Mouse (Mus musculus) adipocyte (in vitro differentiated cells): ENCODE results near the gene AC129217.1.

Experiments
- DNase-seq: peaks from one replicate; pipeline ENCODE4 v3.0.0-alpha.2; 2016; ENCODE audit warnings: low spot score

Gene AC129217.1

DNA sequence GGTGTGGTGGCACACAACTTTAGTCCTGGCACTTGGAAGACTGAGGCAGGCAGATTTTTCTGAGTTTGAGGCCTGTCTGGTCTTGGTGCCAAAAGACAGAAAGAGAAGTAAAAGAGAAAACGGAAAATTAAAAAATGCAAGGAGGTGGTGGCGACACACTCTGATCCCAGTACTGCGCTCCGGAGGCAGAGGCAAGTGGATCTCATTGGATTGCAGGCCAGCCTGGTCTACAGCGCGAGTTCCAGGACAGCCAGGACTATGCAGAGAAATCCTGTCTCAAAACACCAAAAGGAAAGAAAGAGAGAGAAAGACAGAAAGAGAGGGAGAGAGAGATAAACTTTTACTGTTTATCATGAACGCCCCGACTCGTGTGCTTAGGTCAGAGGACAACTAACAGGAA, 41.3 kb downstream of the AC129217.1 start:
- DNase-seq: no peak

DNA sequence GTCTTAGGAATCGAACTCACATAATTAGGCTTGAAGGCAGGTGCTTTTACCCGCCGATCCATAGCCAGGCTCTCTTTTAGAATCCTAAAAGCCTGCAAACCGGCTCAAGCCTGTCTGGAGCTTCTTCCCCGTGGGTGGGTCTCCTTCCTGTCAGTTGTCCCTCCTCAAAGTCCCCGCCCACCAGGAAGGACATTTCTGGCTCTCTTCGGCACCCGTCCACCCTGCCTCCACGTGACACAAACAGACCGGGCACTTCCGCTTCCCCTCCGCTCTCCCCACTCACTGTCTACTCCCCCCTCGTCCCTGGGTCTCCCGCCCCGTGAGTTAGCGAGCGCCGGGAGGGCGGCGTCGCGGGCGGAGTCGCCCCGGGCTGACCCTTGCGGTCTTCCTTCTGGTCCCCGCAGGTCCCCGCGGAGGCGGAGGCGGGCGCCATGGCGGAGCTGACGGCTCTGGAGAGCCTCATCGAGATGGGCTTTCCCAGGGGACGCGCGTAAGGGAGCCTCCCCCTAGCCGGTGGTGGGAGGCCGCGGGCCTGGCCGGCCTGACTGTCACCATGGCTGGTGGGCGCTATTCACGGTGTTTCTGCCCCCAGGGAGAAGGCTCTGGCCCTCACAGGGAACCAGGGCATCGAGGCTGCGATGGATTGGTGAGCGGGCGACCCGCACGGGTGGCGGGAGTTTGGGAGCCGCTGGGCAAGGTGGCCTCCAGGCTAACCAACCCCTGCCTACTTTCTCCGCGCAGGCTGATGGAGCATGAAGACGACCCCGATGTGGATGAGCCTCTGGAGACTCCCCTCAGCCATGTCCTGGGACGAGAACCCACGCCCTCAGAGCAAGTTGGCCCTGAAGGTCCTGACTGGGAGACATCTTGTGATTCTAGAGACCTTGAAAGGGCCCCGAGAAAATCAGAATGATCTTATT, 42.0 kb downstream of the AC129217.1 start, which contains the start of gene Ubxn1:
Gene Ubxn1 (plus strand): TSS at position 230 of the 920 bp plus-strand sequence.
- peak; percentile 99 for DNase-seq

DNA sequence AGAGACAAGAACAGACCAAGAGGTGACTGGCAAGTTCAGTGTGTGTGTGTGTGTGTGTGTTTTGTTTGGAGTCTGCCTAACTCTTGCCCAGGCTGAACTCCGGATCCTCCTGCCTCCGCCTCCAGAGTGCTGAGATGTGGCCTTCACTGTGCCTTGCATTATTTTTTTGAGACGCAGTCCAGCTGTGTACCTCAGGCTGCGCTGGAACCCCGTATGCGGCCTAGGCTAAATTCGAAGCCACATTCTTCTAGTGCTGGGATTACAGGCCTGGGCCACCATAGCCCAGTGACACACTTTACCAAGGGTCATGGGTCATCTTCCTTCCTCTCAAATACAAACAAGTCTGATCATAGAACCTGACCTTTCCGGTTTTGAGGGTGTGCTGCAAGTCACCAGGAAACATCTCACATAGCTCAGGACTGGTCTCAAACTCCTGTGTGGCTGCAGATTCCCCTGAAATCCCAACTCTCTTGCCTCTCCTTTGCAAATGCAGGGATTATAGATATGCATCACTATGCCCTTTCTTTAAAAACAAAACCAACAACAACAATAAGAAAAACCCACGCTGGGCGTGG, 42.8 kb downstream of the AC129217.1 start:
- peak; percentile 43 for DNase-seq

DNA sequence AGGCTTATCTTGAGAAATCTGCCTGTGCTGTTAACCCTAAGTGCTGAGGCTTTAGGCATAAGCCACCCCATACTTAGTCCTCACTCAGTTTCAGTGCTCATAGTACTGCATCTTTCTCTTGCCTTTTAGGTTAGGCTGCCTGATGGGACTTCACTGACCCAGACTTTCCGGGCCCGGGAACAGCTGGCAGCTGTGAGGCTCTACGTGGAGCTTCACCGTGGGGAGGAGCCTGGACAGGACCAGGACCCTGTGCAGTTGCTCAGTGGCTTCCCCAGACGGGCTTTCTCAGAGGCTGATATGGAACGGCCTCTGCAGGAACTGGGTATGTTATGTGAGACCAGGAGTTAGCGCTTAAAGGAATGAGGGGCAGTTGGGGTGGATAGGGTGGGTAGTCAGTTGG, 45.5 kb downstream of the AC129217.1 start:
- no peak for DNase-seq

DNA sequence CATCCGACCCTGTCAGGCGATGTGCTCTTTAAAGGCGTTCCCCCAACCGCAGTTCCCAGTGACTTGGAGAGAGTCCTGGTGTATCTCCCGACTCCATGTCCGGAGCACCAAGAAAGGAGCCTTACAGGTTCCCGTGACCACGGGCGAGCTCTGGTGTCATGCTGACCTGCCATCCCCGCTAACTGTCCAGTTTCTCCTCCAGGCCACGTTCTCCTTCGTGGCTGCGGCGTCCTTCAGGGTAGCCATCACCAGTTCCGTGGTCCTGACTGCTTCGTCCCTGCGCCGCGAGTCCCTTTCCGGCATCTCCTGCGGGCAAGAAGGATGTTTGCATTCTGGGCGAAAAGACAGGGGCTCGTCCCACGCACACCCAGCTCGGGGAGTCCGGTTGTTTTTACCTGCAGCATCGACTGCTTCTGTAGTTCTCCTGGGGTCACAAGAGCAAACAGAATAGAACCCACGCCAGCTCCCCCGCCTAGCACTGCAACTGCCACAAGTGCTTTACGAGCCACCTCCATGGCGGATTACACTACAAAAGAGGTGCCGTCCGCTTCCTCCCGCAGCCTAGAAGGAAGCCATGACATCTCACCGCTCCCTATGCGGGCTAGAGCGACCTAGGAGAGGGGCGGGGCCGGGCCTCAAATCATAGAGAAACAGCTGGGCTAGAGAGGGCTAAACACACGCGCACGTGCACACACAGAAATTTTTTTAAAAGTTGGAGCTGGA, 50.9 kb downstream of the AC129217.1 start, which contains the start of gene Uqcc3:
Gene Uqcc3 (minus strand): TSS at position 613 of the 723 bp plus-strand sequence.
- peak; percentile 93 for DNase-seq

DNA sequence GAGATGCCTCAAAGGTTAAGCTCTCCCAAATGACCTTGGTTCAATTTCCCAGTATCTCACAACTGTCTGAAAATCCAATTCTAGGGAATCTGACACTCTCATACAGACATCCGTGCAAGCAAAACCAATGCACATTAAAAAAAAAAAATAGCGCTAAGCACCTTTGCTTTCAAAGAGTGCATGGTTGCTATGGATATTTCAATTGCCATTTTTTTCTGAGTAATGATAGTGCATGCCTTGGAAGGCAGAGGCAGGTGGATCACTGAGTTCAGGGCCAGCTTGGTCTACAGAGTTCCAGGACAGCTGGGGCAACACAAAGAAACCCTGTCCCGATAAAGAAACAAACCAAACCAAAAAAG, 51.4 kb downstream of the AC129217.1 start:
- no peak for DNase-seq

DNA sequence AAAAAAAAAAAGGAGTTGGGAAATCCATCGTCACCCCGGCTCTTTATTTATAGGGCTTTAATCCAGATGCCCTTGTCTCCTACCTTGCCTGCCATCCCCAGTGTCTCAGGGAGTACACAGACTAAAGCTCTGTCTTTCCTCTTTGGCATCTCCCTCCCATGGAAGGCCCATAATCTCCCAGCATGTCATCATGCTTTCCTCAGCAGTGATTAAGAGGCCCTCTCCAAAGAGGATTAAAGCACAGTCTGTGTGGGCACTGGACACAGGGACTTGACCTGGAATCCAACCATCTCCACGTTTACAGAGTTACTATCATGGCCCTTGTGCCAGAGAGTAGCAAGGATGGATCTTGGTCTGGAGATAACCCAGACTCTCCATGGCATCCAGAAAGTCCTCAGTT, 54.0 kb downstream of the AC129217.1 start, which contains the start of the genes Lbhd1 and Gm49403:
Gene Lbhd1 (plus strand): TSS at position 117 of the 400 bp plus-strand sequence.
Gene Gm49403 (plus strand): TSS at position 315 of the 400 bp plus-strand sequence.
- DNase-seq: no peak

DNA sequence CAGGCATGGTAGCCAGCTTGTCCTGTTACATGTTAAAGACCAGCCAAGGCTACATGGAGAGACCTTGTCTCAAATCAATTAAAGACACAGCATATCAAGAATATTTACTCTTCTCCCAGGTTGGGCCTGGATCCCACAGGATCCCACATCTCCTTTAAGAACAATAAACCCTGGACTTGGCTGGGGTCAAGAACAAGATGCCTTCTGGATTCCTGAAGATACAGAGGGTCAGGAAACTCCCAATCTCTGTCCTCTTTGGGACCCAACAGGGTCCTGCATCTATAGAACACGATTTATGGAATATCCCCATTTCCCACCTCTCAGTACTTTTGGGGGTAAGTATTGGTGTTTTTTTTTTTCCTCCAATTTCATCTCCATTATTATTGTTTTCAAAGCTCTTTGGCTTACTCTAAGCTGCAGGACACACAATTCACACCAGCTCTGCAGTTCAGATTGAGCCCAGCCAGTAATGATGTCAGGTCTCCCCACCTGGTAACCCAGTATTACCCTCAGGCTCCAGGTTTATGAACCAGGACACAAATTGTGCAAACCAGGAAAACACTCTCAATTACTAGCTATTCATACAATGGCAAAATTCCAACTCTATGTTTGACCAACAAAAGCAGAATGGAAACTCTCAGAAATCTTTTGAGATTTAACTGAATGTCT, 57.5 kb downstream of the AC129217.1 start:
- DNase-seq: no peak

DNA sequence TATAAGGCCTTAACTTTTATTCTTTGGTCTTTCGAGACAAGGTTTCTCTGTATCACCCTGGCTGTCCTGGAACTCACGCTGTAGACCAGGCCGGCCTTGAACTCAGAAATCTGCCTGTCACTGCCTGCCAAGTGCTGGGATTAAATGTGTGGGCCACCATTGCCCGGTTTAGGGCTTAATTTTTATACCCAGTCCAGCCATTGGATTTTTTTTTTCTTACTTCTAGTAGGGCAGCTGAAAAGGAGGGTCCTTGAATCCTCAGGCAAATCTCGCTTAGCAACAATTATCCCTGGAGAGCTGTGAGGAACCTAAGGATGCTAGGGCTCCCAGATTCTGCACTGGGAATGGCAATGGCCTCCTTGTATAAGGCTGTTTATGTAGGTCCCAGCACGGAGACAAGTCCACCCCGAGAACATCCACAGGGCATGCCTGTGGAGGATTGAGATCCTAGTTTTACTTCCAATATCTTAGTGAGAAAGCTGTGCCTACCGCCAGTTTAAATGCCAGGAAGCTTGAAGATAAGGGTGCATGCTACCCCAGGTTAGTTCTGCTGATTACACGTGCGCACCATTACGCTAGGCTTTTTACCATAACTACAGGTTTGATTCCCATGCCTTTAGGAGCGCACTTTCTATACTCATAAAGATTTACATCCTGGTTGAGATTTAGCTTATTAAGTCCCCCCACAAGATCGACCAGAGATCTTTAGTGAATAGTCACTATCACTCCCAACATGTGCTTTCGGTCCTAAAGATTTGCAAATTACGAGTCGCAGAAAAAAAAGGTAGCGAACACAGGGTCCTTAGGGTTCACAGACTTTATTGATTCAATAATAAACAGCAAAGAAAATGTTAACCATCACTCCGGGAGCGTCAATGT, 58.3 kb downstream of the AC129217.1 start:
- no peak for DNase-seq

DNA sequence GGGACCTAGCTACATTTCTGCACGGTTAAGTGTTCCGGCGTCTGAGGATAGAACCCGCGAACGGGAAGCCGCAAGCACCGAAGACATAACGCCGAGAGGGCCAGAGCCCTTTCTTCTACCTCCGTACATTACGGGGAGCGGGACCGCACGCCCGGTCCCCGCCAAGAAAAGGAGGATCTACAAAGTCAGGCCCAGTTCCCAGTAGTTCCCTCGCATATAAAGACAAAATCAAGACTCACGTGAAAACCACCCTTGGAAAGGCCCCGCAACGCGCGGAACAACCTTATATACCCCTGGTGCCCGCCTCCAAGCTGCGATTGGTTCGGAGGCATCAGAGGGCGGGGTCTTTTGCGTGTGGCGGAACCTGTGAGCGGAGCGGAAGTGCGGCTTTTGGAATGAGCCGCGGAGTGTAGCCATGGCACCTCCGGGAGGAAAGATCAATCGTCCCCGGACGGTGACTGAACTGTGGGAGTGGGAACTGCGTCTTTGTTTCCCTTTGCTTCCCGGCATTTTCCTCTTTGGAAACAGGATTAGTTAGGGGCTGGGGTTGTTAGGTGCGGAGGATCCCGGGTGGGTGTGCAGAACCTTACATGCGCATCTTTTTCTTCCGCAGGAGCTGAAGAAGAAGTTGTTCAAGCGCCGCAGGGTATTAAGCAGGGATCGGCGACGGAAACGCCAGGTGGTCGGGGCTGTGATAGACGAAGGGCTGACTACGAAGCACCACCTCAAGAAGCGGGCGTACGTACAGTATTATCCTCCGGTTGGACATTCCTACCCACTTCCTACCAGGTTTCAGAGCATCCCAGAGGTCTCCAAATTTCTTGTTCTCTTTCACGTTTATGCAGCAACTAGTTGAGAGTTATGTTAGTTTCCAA, 59.2 kb downstream of the AC129217.1 start, which contains the start of the genes 1810009A15Rik and Gm49416:
Gene 1810009A15Rik (plus strand): TSS at position 343 of the 875 bp plus-strand sequence.
Gene Gm49416 (plus strand): TSS at position 416 of the 875 bp plus-strand sequence.
- peak; percentile 98 for DNase-seq
